Mouse (Mus musculus): ENCODE results near the gene Olfr675.
"Not testable (repeated sequence)": the region's sequence is repeated elsewhere in the genome, so short reads cannot be mapped to it uniquely, and the experiment has no call there.

Gene Olfr675

DNA sequence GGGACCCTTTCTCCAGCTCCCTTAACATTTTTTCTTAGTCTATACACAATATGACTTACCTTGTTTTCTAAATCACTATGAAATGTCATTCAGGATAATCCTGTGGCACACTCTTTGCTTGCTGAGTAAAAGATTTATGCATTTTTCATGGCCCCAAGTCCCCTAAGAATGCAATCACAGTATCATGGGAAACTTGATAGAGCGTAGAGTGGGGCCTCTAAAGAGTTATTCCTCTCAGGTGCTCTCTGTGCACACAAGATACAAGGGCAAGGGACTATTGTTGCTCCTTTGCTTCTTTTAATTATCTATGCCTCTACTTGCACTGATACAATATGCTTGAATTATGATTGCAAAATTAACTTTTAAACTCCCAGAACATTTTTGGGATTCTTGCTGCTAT, at the start of gene Olfr675:
Gene Olfr675 (minus strand): TSS at position 101 of the 400 bp plus-strand sequence.
- no peak for ATAC-seq (ENCODE audit: insufficient number of reproducible peaks, low FRiP score, low TSS enrichment)

- ATAC-seq (ENCODE audit: insufficient number of reproducible peaks, low FRiP score, low TSS enrichment): no peak
Observed at GRCm38 (mm10) chr7:105064175-105064574, 35.9 kb upstream of the Olfr675 start, which contains the start of gene Olfr678. Olfr678 (plus strand) TSS chr7:105064475.

DNA sequence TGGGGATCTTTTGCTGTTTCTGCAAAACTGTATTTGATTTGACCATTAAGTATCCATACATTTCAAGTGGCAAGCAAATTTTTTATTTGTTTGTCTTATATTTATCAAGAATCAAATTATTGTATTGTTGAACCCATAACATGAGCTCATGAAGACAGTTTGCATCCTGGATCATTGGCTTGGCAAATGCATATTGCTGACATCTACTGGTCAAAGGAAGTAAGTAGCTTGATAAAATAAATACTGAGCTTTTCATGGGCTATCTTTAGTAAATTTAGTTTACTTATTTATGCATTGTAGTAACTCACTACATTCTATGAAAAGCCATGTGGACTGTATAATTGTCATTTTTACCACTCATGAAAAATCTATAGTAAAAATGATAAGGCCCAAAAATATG, 30.7 kb upstream of the Olfr675 start:
- no peak for ATAC-seq (ENCODE audit: insufficient number of reproducible peaks, low FRiP score, low TSS enrichment)

DNA sequence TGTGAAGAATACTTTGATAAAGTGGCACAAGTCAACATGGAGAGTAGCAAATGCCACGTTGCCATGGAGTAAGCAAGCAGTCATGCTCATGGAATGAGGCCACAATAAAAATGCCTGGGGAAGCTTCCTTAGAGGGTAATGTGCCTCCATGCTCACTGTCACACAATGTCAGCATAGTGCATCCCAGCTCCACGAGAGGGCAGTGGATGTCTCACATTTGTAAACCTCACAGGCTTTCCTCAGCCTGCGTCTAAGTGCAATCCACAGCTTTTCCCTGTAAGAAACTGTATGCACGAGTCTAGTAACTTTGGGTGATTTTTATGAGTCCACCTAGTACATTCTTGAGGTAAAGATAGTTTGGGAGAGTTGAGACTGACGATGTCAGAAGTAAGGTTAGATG, 5.6 kb upstream of the Olfr675 start:
- not testable (repeated sequence) for ATAC-seq (ENCODE audit: insufficient number of reproducible peaks, low FRiP score, low TSS enrichment)

DNA sequence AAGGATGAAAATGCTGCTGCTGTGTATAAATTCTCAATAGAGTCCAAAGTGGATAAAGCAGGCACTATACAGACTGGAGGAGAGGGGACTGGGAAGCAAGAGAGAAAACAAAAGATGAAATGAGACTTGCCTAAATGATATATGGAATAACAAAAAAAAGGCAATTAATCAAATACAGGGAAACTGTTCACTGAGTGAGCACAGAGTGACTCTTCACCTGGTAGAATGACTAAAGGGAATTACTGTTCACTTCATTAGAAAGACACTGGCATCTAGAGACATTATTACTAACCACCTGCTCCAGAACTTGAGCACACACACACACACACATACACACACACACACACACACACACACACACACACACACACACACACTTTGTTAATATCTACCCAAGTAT, 4.1 kb upstream of the Olfr675 start, which contains the start of gene Olfr676:
Gene Olfr676 (plus strand): TSS at position 301 of the 400 bp plus-strand sequence.
- no peak for ATAC-seq (ENCODE audit: insufficient number of reproducible peaks, low FRiP score, low TSS enrichment)

DNA sequence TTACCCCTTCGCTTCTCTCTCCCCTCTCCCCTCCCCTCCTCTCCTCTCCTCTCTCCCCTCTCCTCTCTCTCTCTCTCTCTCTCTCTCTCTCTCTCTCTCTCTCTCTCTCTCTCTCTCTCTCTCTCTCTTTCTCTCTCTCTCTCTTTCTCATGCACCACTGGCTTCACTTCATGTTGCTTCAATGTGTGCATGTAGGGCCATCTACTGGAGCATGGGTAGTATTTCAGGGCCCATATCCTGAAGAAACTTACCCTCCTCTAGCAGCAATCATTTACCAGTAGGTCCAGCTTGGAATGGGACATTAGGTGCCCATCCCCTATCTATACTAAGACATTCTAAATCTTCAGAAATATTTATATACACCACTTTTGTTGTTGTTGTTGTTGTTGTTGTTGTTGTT, 5.7 kb downstream of the Olfr675 start:
- no peak for ATAC-seq (ENCODE audit: insufficient number of reproducible peaks, low FRiP score, low TSS enrichment)

DNA sequence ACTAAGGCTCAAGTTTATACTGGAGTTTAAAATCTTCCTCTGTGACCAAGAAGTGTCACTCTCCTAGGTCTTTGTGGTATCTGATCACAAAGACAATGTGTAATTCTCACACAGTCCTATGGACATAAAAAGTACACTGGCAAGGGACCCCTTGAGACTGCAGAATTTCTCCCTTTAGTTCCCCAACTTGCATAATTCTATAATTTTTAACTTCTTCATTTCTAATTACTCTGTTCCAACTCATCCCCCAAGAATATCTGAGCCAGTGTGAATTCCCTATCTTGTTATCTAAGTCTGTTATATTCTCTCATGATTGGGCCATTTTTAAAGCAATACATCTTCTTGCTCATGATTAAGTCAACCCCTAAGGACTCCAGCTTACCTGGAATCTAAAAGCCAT, 26.3 kb downstream of the Olfr675 start, which contains the start of gene Olfr672:
Gene Olfr672 (minus strand): TSS at position 101 of the 400 bp plus-strand sequence.
- ATAC-seq (ENCODE audit: insufficient number of reproducible peaks, low FRiP score, low TSS enrichment): no peak

DNA sequence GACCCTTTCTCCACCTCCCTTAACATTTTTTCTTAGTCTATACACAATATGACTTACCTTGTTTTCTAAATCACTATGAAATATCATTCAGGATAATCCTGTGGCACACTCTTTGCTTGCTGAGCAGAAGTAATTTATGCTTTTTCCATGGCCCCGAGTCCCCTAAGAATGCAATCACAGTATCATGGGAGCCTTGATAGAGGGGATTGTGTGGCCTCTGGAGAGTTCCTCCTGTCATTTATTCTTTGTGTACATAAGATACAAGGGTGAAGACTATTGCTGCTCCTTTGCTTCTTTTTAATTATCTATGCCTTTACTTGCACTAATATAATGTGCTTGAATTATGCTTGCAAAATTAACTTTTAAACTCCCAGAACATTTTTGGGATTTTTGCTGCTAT, 49.2 kb downstream of the Olfr675 start, which contains the start of gene Olfr671:
Gene Olfr671 (minus strand): TSS at position 101 of the 400 bp plus-strand sequence.
- no peak for ATAC-seq (ENCODE audit: insufficient number of reproducible peaks, low FRiP score, low TSS enrichment)

DNA sequence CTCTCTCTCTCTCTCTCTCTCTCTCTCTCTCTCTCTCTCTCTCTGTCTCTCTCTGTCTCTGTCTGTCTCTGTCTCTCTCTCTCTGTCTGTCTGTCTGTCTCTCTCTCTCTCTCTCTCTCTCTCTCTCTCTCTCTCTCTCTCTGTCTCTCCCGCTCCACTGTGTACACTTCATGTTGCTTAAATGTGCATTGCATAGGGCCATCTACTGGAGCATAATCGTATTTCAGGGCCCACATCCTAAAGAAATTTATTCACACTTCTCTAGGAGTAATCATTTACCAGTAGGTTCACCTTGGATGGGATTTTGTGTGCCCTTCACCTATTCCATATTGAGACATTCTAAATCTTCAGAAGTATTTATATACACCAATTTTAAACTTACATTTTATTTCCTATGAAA, 55.8 kb downstream of the Olfr675 start:
- not testable (repeated sequence) for ATAC-seq (ENCODE audit: insufficient number of reproducible peaks, low FRiP score, low TSS enrichment)
